Mouse (Mus musculus): ENCODE results near the gene Ank3. TPM values are rescaled to one million over a fixed set of nuclear protein-coding genes. Genes with fewer than 3 reads are reported as not detected.

Ank3 gene
- total and polyA plus RNA-seq, 3 experiments, result 3.2 to 6.7 TPM; not detected in 1

GRCm38 (mm10) chr10:69389511-69389910, 9.1 kb upstream of the Ank3 start:
- Histone ChIP-seq H3K4me3 (ENCODE audit: control insufficient read depth in 1 of 2, insufficient read depth in 1 of 2, low read depth in 2 of 2, low read length in 2 of 2) (no peak overlapping the region), H3K27ac (ENCODE audit: control insufficient read depth, low read depth, low read length) (no peak overlapping the region), H3K79me2 (ENCODE audit: control insufficient read depth, insufficient read depth, low read length, poor library complexity) (no peaks in the 10 kb centered on the region), H3K9ac (ENCODE audit: control insufficient read depth, low read depth, low read length, poor library complexity, severe bottlenecking) (no peak overlapping the region), H3K27me3 (ENCODE audit: control insufficient read depth in 1 of 2, insufficient read depth in 2 of 2, low read length in 2 of 2) (no peaks in the 10 kb centered on the region), H3K4me1 (ENCODE audit: control insufficient read depth in 1 of 2, insufficient read depth in 2 of 2, low read length in 2 of 2) (no peaks in the 10 kb centered on the region), H3K9me3 (replicated peaks; ENCODE audit: insufficient read depth, low read length) (no peaks in the 10 kb centered on the region), H3K36me3 (ENCODE audit: control insufficient read depth in 1 of 2, insufficient read depth in 2 of 2, low read length in 2 of 2) (no peaks in the 10 kb centered on the region)
- no peak for DNase-seq (ENCODE audit: low read depth, low spot score)
- TF ChIP-seq NRF1 (IDR thresholded peaks at IDR 0.05; ENCODE audit: insufficient read depth, low read depth, low read length, poor library complexity, severe bottlenecking) (no peak), MAFK (IDR thresholded peaks at IDR 0.05; ENCODE audit: borderline replicate concordance, low read depth, low read length) (no peak), ZNF384 (IDR thresholded peaks at IDR 0.05; ENCODE audit: low read depth, low read length) (no peak), ZC3H11A (IDR thresholded peaks at IDR 0.05; ENCODE audit: low read depth, low read length) (no peak), MYC (IDR thresholded peaks at IDR 0.05; ENCODE audit: low read depth, low read length) (no peak), NELFE (IDR thresholded peaks at IDR 0.05; ENCODE audit: low read depth, low read length) (no peak), HCFC1 (IDR thresholded peaks at IDR 0.05; ENCODE audit: low read depth, low read length) (no peak), EP300 (IDR thresholded peaks at IDR 0.05; ENCODE audit: low read depth in 1 of 2, low read length in 2 of 2) (no peak), KAT2A (conservative IDR thresholded peaks at IDR 0.05; ENCODE audit: low read depth, low read length) (no peak), TCF12 (IDR thresholded peaks at IDR 0.05; ENCODE audit: low read depth, low read length) (no peak), RAD21 (IDR thresholded peaks at IDR 0.05; ENCODE audit: low read depth, low read length) (no peak), POLR2AphosphoS5 (IDR thresholded peaks at IDR 0.05; ENCODE audit: borderline replicate concordance, low read depth, low read length) (no peak), TBP (IDR thresholded peaks at IDR 0.05; ENCODE audit: low read depth, low read length) (no peak), BHLHE40 (IDR thresholded peaks at IDR 0.05; ENCODE audit: borderline replicate concordance, low read depth, low read length) (no peak), ELF1 (IDR thresholded peaks at IDR 0.05; ENCODE audit: low read depth, low read length) (no peak), SIN3A (IDR thresholded peaks at IDR 0.05; ENCODE audit: low read length) (no peak), POLR2A (IDR thresholded peaks at IDR 0.05; ENCODE audit: control insufficient read depth in 1 of 2, insufficient read depth in 1 of 2, low read depth in 1 of 2, low read length in 2 of 2, poor library complexity in 1 of 2) (no peak)

- Histone ChIP-seq H3K27me3 (ENCODE audit: control insufficient read depth in 1 of 2, insufficient read depth in 2 of 2, low read length in 2 of 2) (no peaks in the 10 kb centered on the region), H3K4me3 (ENCODE audit: control insufficient read depth in 1 of 2, insufficient read depth in 1 of 2, low read depth in 2 of 2, low read length in 2 of 2) (no peak overlapping the region)
Measured at GRCm38 (mm10) chr10:69398197-69398762, 293 bp upstream of the Ank3 start.

More at GRCm38 (mm10) chr10:69398197-69398762, 293 bp upstream of the Ank3 start:
- Histone ChIP-seq H3K79me2 (ENCODE audit: control insufficient read depth, insufficient read depth, low read length, poor library complexity) (no peaks in the 10 kb centered on the region), H3K9me3 (replicated peaks; ENCODE audit: insufficient read depth, low read length) (no peaks in the 10 kb centered on the region), H3K4me1 (ENCODE audit: control insufficient read depth in 1 of 2, insufficient read depth in 2 of 2, low read length in 2 of 2) (no peaks in the 10 kb centered on the region), H3K27ac (ENCODE audit: control insufficient read depth, low read depth, low read length) (no peak overlapping the region), H3K36me3 (ENCODE audit: control insufficient read depth in 1 of 2, insufficient read depth in 2 of 2, low read length in 2 of 2) (no peaks in the 10 kb centered on the region), H3K9ac (ENCODE audit: control insufficient read depth, low read depth, low read length, poor library complexity, severe bottlenecking) (no peak overlapping the region)
- DNase-seq (ENCODE audit: low read depth, low spot score), result no peak
- TF ChIP-seq ZMIZ1 (IDR thresholded peaks at IDR 0.05; ENCODE audit: low read depth, low read length), result no peak
- TF ChIP-seq USF2 (IDR thresholded peaks at IDR 0.05; ENCODE audit: borderline replicate concordance in 1 of 2, insufficient read depth in 1 of 2, low read depth in 1 of 2, low read length in 2 of 2), result no peak
- TF ChIP-seq MEF2A (IDR thresholded peaks at IDR 0.05; ENCODE audit: extremely low read depth, insufficient replicate concordance, low read depth, low read length, poor library complexity, severe bottlenecking), result no peak
- TF ChIP-seq BHLHE40 (IDR thresholded peaks at IDR 0.05; ENCODE audit: borderline replicate concordance, low read depth, low read length), result no peak
- no peak for TF ChIP-seq RCOR1 (IDR thresholded peaks at IDR 0.05; ENCODE audit: low read depth, low read length)
- TF ChIP-seq TBP (IDR thresholded peaks at IDR 0.05; ENCODE audit: low read depth, low read length), result no peak

Data from MEL (cell line).